Mouse (Mus musculus) R1 (cell line): ENCODE measurements around the gene Arl8b.
A peak's percentile ranks its signal among the peaks of the same experiment; 100 is the strongest.

ENCODE experiments used
- DNase-seq: peaks from one replicate; pipeline ENCODE4 v3.0.0-alpha.2; 2018; ENCODE audit warnings: low read depth, low spot score

Gene Arl8b

DNA sequence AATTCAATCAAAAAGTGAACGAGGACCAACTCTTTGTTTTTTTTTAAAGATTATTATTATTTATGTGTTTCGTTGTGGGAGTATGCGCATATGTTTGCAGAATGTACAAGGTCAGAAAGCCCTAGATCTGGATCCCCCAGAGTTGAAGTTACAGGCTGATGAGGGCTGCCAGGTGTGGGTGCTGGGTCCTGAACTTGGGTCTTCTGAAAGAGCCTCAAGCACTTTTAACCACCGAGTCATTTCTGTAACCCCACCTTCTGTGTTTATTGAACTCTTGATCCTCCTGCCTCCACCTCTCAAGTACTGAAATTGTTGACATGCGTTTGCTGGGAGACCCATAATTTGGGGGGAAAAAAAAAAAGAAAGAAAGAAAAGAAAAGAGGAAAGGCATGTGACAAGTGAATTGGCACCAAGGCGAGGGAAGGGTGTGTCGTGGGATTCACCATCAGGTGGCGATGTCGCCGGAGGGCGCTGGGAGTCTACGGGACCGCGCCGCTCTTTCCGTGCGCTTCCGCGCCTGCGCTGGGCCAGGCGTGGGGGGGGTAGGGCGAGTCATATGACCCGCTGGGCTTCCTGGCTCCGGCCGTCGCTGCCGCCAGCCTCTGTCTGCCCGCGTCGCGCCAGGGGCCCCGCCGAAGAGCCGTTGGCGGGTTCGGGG lies at the start of gene Arl8b:
Gene Arl8b, plus strand, starts transcription at position 574 of the 658 bp plus-strand sequence.
- DNase-seq = peak; percentile 94

DNA sequence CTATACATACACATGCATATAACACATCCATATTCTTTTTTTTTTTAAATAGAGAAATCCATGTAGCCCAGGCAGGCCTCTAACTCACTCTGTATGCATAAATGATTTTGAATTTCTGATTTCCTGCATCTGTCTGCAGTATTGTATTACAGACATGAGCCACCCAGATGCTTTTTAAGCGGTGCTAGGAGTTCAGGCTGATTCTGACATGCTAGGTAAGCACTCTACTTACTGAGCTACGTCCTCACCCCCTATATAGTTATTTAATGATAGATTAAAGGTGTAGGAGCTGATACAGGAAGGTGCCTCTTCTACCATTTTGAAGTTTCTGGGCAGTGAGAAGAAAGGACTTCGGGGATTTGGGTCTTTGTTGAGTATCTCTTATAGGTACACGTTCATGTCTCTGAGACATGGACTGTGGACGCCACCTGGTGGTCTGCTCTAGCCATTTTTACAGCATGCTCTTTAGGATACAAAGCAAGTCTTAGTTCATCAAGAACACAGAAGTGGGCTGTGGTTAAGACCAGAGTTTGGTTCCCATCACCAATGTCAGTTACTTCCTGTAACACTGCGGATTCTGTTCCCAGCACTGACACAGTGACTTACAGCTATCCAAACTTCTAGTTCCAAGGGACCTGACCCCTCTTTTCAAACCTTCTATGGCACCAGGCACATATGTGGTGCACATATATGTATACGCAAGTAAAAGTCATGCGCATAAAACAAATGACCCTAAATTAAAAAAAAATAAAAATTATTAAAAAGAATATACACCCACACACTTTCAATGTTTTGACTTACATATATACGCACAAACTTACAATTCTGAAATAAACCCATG lies 46.8 kb upstream of the Arl8b start:
- DNase-seq = peak; percentile 87

DNA sequence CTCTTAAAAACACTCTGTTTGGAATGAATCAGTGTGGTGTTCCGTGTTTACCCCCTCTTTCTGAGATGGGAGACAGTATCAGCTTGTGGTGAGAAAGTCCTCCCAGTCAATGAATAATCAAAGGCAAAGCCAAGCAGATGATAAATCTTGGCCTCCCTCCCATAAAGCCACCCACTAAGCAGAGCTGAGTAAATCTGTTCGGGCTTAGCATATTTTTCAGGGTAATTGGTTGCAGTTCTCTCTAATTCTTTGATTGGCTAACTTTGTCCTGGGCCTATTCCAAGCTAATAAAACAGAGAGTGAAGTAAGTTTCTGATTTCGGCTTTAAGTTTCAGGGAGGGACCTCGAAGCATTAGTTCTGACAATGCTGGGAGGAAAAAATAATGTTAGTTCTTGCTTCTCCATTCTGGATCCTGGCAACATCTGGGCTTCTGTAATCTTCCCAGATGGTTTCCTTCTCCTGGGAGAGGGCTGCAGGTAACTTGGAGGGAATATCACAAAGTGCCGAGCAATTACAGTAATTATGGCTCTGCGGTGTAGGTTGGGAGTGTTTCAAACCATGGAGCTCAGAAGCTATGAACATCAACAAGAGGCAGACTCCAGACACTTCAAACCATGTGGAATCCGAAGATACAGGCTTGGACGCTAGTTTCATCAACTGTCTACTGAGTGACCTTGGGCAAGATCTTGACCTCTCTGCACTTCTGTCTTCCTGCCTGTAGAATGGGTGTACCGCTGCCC lies 44.3 kb upstream of the Arl8b start:
- no peak for DNase-seq

DNA sequence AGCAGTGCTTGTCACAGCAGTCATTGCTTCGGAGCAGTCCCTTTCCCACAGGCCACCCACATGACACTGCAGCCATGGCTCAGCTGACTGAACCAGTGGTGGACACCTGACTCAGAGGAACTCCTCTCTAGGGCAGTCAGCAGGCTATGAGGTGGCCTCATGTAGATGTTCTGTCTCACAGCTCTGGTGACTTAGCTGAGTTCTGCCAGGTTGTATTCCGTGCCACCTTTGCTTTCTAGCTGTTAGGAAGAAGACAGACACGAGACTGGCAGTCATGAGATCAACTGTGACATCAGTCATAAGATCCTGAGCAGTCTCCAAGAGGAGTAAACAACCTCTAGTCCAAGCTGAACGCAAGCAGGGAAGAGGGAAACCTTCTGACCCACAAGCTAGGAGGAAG lies 42.3 kb upstream of the Arl8b start:
- no peak for DNase-seq

DNA sequence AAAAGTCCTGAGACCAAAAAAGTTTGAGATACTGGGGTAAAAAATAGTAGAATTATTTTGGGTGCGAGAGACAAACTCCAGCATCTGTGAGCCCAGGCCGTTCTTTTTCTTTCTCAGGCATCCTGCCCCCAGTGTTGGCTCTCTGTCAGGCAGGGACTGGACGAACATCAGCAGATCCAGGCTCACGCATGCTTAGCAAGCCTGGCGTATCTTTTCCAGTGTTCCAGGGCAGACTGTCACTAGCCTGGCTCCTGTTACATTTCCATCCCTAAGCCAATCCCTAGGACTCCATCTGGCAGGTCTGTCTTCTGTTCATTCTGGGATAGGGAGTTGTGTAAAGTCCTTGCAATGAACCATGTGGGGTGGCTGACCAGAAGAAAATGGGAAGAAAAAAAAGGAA lies 39.2 kb upstream of the Arl8b start:
- no peak for DNase-seq

DNA sequence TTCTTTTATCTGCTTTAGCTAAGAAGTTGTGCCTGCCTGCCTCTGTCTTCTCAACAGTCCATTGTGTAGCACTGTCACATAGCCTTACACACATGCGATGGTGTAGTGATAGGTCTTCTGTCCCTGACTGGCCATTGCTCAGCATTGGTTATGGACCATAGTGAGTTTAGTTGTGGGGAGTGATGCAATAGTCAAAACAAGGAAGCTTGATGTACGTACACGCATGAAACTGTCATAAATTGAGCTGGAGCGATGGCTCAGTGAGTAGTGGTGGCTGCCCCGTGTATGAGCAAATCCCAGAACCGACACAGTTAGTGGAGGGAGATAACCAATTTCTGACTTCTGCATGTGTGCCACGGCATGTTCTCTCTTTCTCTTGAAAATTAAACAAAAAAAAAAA lies 31.6 kb upstream of the Arl8b start:
- no peak for DNase-seq

DNA sequence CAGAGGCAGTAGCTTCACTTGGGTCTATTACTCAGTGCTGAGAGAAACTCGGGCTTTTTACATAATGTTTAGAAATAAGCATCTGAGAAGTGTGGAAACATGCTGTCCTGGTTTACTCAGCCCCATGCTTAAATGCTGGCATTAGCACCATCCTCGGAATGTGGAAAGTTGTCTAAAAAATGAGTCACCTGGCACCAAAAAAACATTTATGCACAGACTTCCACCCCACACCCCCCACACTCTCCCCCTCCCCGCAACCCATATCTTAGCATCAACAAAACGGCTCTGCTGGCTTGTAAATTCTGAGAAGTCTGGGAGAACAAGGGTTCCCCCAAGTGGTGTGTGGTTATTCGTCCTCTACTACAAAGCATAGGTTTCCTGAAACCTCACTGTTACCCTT lies 30.5 kb upstream of the Arl8b start:
- DNase-seq = no peak

DNA sequence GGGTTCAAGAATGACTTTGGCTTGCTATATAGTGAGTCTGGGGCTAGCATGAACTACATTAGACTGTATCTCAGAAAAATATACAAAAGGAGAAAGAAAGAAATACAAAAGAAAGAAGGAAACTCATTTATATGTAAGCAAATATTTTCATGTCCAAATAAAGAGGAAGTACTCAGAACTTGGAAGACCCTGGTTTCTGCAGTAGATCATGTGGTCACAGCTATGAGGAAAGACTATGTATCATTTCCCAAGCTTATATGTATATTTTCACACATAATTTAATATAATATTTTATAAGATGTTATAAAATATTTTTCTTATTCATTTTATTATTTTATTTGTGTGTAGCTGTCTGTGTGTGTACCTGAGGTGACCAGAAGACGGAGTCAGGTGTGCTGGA lies 29.4 kb upstream of the Arl8b start:
- no peak for DNase-seq

DNA sequence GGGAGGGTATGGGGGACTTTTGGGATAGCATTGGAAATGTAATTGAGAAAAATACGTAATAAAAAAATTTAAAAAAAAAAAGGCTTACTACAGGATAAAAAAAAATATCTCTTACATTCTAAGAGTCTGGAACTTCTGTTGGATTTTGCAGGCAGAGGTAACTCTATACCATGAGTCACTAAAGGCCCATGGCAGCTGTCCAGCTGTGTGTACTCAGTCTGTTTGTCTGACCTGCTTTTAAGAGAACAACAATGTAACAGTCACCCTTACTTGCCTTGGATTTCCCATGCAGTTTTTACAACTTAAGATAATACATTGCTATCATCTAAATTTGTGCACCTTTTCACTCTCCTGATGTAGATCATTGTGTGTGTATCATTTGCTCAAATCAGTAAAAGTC lies 28.5 kb upstream of the Arl8b start:
- no peak for DNase-seq

DNA sequence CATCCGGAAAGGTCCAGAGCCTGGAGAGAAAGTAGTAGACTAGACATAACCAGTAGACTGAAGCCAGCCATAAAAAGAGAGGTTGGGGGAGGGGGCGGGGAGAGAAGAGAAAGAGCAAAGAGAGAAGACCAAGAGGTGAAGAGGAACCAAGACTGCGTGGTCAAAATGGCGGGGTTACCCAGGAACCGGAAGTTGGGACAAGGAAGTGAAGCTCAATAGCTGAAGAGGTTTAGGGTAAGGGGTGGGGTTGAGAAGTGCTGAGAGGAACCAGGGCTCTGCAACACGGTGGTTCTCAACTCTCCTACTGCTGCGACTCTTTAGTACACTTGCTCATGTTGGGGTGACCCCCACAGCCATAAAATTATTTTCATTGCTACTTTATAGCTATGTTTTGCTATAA lies 27.0 kb upstream of the Arl8b start:
- no peak for DNase-seq

DNA sequence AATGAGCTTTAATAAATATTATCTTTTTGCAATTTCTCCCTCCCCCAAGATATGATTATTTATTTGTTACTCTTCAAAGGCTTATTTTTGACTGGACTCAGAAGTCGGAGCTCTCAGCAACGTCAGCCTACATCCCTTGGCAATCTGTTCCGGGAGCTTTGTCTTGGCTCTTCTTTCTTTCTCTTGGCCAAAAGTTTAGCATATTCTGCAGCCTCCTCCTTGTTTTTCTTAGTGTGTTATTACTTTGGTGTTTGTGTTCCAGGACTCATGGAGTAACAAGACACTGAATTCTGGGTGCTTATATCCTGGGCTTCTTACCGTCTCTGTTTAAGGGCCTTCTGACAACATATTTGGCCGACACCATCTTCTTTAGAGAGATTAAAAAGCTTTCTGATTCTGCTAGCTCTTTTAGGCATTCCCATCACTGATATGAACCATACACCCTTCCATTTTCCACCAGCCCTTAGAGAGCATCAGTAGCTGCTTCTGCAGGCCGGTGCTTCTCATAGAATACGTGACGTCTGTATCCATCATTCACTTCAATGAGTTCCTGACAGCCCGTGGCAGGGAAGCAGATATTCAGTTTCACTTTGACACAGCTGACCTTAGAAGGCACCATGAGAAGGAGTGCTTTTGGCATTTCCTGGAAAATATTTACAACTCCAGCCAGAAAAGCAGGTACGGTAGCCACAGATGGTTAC lies 23.8 kb upstream of the Arl8b start:
- DNase-seq = no peak

DNA sequence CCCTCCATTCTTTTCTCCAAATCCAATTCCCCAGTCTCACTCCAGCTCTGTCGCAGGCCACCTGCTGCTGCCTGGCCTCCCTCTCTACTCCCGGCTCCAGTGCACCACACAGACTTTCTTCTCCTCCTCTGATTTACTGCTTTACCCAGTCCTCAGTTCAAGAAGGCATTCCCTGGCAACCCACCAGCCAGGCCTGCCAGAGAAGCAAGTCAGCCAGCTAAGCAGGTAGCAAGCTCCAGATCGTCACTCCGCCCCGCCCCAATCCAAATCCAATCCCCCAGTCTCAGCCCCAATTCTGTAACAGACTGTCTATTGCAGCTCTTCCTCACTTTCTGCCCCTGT lies 23.2 kb upstream of the Arl8b start:
- no peak for DNase-seq

DNA sequence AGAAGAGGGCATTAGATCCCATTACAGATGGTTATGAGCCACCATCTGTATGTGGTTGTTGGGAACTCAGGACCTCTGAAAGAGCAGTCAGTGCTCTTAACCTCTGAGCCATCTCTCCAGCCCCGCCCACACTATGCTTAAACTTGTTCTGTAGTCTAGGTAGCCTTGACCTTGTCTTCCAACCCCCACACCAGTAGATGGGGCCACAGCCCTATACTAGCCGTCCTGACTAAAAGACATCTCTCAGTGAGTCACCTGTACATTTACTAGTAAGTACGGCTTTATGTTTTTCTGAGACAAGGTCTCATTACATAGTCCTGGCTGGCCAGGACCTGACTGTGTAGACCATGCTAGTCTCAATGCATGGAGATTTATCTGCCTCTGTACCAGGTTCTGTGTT lies 12.0 kb upstream of the Arl8b start:
- DNase-seq = no peak

DNA sequence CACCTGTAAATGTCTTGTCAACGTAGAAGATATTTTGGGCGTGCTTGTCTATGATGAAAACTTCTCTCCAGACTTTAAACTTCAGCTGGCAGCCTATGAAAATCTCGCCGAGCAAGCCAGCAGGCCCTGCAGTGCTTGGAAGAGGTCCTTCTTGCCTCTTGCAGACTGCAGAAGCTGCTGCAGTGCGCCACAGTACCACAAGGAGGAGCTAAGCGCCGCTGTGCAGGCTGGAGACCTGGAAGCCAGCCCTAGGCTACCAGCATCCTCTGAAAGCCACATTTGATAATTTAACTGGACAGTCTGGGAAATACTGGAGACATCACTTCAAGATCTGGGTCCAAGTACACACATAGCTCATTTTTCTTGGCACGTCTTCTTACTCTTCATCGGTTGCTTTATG lies 10.0 kb upstream of the Arl8b start:
- DNase-seq = peak; percentile 68

DNA sequence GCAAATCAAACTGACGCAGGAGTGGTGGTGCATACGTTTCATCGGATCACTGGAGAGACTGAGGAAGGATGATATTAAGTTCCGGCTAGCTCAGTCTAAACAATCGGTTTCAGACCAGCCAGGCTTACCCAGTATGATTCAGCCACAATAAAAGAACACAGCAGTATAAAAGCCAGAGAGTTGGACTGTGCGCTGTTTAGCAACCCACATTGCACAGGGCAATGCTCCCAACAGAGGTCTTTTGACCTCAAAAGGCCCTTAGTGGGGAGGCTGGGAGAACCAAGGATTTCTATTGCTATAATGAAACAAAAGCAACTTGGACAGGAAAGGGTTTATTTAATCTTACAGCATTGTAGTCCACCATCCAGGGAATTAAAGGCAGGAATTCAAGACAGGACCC lies 9.4 kb upstream of the Arl8b start:
- no peak for DNase-seq

DNA sequence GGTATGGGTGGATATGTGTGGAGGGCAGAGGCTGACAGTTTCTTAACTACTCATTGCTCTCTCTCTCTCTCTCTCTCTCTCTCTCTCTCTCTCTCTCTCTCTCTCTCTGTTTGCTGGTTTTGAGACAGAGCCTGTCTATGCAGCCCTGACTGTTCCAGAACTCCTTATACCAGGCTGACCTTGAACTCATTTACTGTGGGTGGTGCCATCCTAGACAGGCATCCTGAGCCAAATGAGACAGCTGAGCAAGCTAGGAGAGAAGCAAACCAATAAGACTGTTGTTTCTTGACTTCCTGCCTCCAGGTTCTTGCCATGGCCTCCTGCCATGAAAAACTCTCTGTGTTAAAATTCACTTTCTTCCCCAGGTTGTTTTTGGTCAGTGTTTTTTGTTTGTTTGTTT lies 6.6 kb upstream of the Arl8b start:
- no peak for DNase-seq

DNA sequence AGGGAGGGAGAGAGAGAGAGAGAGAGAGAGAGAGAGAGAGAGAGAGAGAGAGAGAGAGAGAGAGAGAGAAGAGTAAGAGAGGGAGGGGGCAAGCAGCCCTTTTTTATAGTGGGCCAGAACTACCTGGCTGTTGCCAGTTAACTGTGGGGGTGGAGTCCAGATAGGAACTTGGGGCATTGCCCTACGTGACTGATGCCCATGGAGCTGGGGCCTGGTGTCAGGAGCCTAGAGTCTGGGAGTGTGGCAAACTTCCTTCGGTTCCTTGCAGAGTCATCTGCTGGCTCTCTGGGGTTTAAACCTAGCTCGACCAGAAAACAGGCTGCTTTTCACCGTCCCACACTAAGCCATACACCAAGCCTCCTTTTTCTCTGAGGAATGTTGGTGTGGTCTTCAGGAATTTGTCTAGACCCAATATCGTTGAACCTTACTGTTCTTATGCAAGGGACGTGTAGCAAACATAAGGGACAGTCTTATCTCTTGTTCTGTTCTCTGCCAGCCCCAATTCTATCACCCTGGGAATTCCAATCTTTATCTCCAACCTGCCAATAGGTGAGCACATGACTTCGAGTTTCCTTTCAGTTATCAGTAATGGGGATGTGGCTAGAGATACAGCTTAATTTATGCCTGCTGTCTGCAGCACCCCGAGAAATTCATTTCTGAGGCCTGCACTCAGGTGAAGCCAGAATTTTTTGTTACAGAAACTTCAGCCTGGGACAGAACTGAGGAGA lies 5.2 kb upstream of the Arl8b start:
- DNase-seq = peak; percentile 53

DNA sequence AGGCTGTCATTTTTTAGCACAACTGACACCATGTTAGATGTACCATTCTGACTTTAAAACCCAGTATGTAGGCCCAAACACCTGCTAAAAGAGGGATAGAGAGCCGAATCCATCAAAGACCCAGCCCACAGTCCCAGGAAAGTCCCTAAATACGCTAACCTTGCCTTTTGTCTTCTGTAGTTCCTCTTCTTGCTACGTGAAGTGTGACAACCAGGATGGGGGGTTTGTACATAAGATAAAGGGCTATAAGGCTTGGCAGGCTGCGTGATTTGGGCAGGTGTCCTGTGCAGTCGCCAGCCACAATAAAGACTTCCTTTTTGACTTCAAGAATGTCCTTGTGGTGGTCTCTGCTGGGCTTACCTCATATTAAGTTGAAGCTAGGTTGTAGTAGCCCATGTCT lies 4.5 kb upstream of the Arl8b start:
- no peak for DNase-seq

DNA sequence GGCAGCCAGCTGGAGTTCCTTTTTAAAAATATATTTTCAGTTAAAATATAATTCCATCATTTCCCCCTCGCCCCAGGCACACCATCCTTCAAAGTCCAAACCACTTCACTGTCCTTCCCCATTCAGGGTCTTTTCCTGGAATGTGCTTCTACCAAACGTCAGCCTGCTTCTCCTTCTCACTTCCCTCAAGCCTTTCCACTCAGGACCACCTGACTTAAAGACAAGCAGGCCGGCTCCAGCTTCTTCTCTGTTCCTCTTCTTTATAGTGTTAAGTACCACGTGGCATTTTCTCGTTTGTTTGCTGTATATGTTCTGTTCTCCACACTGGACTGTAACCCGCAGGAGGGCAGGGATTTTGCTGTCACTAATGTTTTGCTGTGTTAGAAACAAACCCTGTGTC lies 1.0 kb upstream of the Arl8b start:
- no peak for DNase-seq

DNA sequence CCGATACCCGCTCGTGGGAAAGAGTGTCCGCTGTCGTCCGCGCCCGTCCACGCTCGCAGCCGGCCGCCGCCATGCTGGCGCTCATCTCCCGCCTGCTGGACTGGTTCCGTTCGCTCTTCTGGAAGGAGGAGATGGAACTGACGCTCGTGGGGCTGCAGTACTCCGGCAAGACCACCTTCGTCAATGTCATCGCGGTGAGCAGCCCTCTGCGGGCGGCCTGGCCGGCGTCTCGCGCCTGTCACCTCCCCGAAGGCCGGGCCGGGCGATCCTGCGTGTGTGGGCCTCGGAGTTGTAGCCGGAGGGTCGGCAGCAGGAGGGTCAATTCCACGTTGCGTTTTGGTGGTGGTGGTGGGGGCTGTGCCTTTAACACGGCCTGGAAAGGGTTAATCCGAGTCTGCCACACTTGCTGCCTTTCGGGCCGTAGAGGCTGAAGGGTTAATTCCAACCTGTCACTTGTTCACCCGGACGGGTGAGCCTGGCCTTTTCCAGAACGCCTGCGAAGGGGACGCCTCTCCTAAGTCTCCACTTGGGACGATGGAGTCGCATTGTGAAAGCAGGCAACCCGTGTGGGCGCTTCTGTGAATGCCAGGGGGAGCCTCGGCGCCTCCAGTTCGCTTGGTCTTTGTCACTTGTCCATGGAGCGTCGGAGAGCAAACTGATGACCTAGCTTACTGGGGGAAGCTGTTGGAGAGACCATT lies 434 bp downstream of the Arl8b start:
- peak; percentile 44 for DNase-seq

DNA sequence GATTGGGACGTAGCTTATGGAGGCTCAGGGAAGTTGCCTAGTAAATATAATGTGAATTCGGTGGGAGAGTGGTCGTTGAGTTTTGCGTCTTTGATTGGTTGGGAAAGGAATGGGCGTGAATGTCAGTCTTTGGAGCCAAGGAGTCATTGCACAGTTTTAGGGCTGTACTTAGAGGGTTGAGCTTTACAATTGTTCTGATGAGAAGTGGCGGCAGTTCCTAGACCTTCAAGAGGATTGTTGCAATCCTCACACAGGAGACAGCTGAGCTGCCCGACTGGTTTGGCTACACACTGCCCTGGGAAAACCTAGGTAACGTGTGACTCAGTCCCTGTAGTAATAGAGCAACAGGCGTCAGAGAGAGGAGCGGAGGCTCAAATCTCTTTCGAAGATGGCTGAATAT lies 1.2 kb downstream of the Arl8b start:
- DNase-seq = peak; percentile 19
